Mouse (Mus musculus) left cerebral cortex, postnatal 4 days (tissue): ENCODE results near the gene Pappa. TPM values are rescaled to one million over a fixed set of nuclear protein-coding genes. Genes with fewer than 3 reads are reported as not detected.

Experiments used
- DNase-seq: peaks from one replicate; pipeline ENCODE4 v3.0.0-alpha.2; 2022
- intact Hi-C: fragments of 180-260 bp; cut with DNase I; formaldehyde crosslinking; loops from one replicate; pipeline ENCODE4 v1.15.1; 2025
- total RNA-seq, 2 experiments: library from RNA; stranded (reverse); gene quantifications; 2 replicates each; pipeline ENCODE4 v1.2.3; 2021

Gene Pappa
- total RNA-seq, 2 experiments from 2014 or later: 0.18 to 0.62 TPM

DNA sequence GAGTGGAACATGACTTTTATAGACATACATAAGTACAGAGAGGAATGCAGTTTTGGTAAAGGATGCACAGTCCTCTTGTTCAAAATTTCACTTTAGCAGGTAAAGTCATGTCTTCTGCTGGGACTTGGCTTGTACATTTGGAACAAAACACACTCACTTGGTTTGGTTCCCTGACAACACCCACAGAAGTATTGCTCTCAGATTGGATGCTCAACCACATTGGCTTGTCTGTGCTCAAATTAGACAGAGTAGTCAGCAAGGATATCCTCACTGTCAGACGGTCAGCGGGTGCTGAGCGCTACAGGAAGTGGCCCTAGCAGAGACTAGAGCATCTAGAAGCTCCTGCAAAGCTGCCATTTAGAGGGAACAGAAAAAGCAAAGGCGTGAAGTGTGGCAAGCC is 197.4 kb downstream of the Pappa start:
- intact Hi-C loops: no loop called here
- no peak for DNase-seq

DNA sequence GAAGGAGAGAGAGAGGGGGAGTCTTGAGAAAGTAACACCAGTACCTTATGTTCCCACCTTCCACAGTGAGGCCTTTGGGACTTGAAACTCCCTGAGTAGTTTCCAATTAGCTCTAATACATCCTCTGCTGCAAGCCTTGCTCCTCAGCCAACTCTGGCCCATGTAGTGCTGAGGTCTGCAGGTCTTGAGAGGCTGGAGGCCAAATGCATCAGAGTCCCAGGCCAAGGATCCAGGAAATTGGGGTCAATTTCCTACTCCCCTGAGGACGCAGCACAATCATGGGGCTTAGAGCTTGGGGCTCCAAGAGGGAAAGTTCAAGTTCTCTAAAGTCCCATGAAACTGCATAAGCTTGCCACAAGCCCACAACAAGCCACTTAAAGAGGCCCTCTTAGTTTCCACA is 198.0 kb downstream of the Pappa start:
- intact Hi-C loops: no loop called here
- no peak for DNase-seq

GRCm38 (mm10) chr4:65325816-65326215 is 201.8 kb downstream of the Pappa start:
- intact Hi-C loops: no loop called here
- no peak for DNase-seq

DNA sequence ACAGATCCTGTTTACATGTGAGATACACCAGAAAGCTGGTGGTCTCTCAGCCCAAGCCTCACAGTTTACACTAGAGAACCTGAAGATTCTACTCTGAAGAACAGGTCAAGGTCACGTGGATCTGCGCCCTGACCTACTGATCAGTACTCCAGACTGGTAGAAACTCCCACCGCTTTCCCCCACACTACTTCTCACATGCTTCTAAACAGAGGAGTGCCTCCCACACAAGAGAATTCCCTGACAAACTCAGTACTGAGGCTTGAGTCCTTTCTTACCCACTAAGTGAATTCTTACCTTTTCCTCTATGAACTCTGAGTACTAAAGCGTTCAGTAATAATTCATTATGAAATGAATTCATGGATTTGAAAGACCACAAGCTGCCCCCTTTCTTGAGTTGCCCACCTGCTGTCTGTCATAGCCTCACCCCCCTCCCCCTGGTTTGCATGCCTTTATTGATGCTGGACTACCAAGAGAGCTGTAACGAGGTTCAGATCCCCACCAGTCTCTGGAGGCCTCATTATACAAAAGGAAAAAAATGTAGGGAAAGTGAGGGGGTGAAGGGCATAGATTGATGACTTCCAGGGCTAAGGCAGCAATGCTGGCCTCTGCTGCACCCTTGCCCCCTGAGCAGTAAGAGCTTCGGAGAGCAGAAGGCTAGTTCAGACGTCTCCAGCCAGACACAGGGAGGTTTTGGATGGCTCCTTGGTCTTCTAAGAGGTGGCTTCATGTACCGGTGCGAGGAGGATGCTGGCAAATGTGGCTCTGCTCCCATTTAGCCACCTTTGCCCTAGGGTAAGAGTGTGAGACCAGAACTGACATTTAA is 204.7 kb downstream of the Pappa start:
- intact Hi-C loops: no loop called here
- DNase-seq: no peak

DNA sequence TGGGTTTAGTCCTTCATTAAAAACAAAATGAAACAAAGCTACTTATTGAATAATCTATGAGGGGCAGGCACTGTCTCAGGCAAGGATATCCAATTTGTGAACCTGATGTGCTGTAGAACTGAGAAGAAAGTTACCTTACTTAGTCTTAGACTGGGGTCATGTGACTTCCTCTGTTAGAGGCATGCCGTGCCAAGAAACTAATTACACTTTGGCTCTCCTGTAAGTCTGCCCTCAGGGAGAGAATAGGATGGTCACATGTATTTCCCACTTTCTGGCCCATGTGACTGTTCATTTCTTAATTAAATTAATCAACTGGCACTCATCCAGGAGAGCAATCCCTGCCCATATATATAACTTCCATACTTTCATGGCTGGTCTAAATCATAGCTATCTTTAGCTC is 209.7 kb downstream of the Pappa start:
- intact Hi-C loops: no loop called here
- DNase-seq: peak; percentile 5

DNA sequence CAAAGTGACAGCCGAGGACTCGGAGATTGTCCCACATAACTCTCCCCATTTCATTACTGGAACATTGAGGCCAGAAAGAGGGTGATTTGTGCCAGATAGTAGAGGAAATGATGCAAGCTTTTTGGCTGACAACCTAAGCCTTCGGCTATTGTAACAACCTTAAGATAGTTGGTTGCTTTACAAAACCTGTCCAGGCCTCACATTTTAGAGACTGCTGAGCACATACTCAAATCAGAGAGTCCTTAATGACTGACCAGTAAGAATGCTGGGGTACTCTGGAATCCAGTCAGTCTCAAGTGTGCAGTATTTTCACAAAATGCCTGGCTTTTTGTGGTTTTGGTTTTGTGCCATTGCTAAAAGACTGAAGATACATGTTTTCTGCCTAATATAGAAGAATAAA is 217.8 kb downstream of the Pappa start:
- intact Hi-C loops: no loop called here
- no peak for DNase-seq

DNA sequence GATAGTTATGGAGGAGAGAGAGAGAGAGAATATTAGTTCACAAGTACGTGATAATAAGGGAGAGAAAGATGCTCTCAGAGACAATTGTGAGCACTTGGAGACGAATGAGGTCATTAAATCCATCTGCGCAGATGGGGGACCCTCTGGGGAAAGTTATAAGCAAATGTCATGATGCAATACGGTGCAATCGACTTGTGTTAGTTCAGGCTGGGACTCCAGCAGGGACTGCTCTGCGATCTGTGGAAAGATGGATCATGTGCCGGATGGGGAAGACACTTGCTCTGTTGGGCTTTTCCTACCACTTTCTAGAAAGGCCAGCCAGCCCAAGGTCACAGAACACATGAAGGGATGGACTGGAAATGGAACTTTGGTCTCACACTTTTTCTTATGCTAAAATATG is 226.5 kb downstream of the Pappa start:
- DNase-seq: no peak
- intact Hi-C loops: no loop called here

DNA sequence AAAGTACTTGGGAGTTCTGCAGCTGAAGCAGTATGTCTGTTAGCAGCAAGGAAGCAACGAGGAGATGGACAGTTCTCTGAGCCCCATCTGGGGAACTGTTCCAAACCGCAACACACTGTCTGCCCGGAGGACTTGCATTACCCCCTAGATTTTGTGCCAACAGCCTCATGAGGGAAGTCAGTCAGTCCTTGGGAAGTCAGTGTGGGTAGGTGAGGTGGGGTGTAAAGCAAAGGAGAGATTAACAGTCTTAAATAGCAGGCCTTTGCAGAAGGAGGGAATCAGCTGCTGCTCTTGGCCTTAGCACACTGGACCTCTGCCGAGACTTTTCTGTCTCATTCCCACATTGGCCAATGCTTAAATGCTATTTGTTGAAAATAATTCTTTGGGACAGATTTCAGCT is 230.6 kb downstream of the Pappa start:
- peak; percentile 9 for DNase-seq
- intact Hi-C loops: no loop called here

DNA sequence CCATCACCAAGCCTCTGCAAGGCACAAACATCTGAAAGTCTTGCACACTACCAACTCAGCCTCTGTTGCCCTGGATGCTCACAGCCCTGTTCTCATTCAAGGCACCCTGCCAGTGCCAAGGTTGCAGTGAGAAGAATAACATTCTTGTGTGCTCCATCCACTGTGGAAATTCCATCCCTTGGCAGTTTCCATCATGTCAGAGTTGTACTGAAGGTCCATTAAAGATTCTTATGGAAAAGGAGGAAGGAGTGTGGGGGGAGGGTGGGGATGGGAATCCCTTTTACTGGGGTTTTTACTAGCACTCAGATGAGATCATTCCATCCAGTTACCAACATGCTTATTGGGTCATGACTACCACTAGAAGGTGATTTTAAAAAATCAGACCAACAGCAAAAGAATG is 243.2 kb downstream of the Pappa start:
- intact Hi-C loops: no loop called here
- no peak for DNase-seq

GRCm38 (mm10) chr4:65372731-65373130 is 248.8 kb downstream of the Pappa start:
- intact Hi-C loops: no loop called here
- DNase-seq: no peak

DNA sequence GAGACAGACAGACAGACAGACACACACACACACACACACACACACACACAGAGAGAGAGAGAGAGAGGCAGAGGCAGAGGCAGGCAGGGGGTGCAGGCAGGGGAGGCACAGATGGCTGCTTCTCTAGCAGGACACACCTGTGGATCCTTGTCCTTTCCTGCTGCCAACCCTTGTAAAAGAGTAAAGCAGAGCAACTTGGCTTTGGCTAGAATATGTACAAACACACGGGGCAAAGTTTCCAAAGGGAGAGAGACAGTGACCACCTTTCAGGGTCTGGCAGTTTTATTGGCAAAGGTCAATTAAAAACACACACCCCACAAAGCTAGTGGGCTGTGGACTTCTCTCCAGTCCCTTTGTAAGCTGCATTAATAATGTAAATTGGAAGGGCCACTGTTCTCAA is 249.9 kb downstream of the Pappa start:
- no peak for DNase-seq
- intact Hi-C loops: no loop called here

- DNase-seq: no peak
- intact Hi-C loops: no loop called here
Observed at GRCm38 (mm10) chr4:65376571-65376970, 252.6 kb downstream of the Pappa start.

GRCm38 (mm10) chr4:65379461-65379860 is 255.5 kb downstream of the Pappa start:
- DNase-seq: no peak
- intact Hi-C loops: no loop called here

DNA sequence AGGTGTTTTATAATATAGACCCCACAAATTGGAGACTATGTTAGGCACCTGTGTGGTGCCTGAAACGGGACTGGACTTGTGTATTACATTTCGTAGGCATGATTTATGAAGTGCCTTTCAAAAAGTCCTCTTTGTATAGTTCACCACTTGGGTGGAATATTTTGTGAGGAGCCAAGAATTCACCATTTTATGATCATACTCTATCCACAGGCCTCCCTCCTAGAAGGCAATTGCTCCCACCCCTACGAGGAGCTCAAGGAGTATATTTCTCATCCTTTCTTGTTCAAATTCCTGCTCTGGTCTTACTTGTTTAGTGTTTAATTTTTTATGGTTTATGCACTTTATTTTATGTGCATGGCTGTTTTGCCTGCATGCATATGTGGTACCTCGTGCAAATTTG is 259.1 kb downstream of the Pappa start:
- no peak for DNase-seq
- intact Hi-C loops: no loop called here

GRCm38 (mm10) chr4:65391001-65391400 is 267.0 kb downstream of the Pappa start:
- intact Hi-C loops: no loop called here
- DNase-seq: no peak

- intact Hi-C loops: no loop called here
- no peak for DNase-seq
Observed at GRCm38 (mm10) chr4:65396806-65397205, 272.8 kb downstream of the Pappa start.

- DNase-seq: no peak
- intact Hi-C loops: no loop called here
Observed at GRCm38 (mm10) chr4:65399457-65399856, 275.5 kb downstream of the Pappa start.

DNA sequence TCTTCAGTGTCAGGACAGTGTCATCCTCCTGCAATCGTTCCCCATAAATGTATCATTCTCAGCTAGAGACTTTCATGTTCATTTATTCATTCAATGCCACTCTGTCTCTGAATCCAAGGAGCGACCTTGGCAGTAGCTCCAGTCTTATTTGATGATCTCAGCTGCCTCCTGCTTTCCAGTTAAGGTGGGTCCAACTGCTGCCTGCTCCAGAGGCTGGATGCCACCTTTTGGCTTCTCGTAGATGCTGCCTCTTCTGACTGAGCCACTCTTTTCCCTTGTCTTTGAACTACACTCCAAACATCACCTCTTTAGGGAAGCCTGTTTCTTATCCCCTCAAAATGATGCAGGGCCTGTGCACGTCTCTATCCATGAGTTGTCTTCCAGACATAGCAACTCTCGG is 278.3 kb downstream of the Pappa start:
- intact Hi-C loops: no loop called here
- DNase-seq: no peak

- intact Hi-C loops: no loop called here
- DNase-seq: no peak
Observed at GRCm38 (mm10) chr4:65402836-65403634, 279.1 kb downstream of the Pappa start.
